Mouse (Mus musculus) layer of hippocampus, adult 2 months (tissue): ENCODE measurements around the gene Olfr681. TPM values are rescaled to one million over a fixed set of nuclear protein-coding genes. Genes with fewer than 3 reads are reported as not detected.
"Not testable (repeated sequence)": the region's sequence is repeated elsewhere in the genome, so short reads cannot be mapped to it uniquely, and the experiment has no call there.

ENCODE experiments used
- DNase-seq, 2 experiments: peaks; one replicate each; pipeline ENCODE4 v3.0.0; 2022; ENCODE audit warnings: low spot score in 2 of 2
- H3K27ac ChIP-seq: fragments of 200-600 bp; 2 replicates; pipeline ENCODE4 v1.8.1; 2022
- H3K4me3 ChIP-seq: fragments of 200-600 bp; 2 replicates; pipeline ENCODE4 v1.8.1; 2022; ENCODE audit warnings: mild to moderate bottlenecking
- CTCF ChIP-seq: fragments of 200-600 bp; conservative IDR thresholded peaks from 2 replicates; pipeline ENCODE4 v1.8.1; 2022; ENCODE audit warnings: antibody characterized with exemption, mild to moderate bottlenecking, moderate library complexity
- long read RNA-seq, 2 experiments: library from polyadenylated mRNA; stranded (forward); transcript quantifications; one replicate each; pipeline ENCODE4 v2.0.0; 2021; ENCODE audit warnings: borderline mapping rate in 2 of 2
- total RNA-seq, 2 experiments: library from RNA; stranded (reverse); gene quantifications; 2 replicates each; pipeline ENCODE4 v1.2.3; 2021

Gene Olfr681
- total RNA-seq: not detected
- long read RNA-seq, experiment 1: 0 reads
- long read RNA-seq, experiment 2: 0 reads

GRCm38 (mm10) chr7:105116536-105116935 is at the start of gene Olfr681:
Olfr681 (plus strand) TSS chr7:105116836.
- Histone ChIP-seq H3K27ac (no peak within 1 kb of the TSS), H3K4me3 (no peak within 1 kb of the TSS)
- no peak for DNase-seq
- TF ChIP-seq CTCF: no peak

GRCm38 (mm10) chr7:105080905-105081304 is 35.7 kb upstream of the Olfr681 start, which contains the start of gene Olfr679:
Olfr679 (plus strand) TSS chr7:105081205.
- TF ChIP-seq CTCF: no peak
- no peak within 1 kb of the TSS for H3K4me3 ChIP-seq
- DNase-seq: no peak
- H3K27ac ChIP-seq: no peak within 1 kb of the TSS

- H3K4me3 ChIP-seq, H3K27ac ChIP-seq, DNase-seq: not testable (repeated sequence)
Measured at GRCm38 (mm10) chr7:105092717-105093116, 23.9 kb upstream of the Olfr681 start, which contains the start of gene Olfr680-ps1. Olfr680-ps1 (minus strand) TSS chr7:105092817.

- Histone ChIP-seq H3K4me3 (no peak overlapping the region), H3K27ac (no peak overlapping the region)
- no peak for TF ChIP-seq CTCF
- DNase-seq: no peak
Measured at GRCm38 (mm10) chr7:105141275-105141674, 24.6 kb downstream of the Olfr681 start.

- H3K4me3 ChIP-seq: no peak within 1 kb of the TSS
- no peak for TF ChIP-seq CTCF
- no peak within 1 kb of the TSS for H3K27ac ChIP-seq
- no peak for DNase-seq
Measured at GRCm38 (mm10) chr7:105146912-105147311, 30.3 kb downstream of the Olfr681 start, which contains the start of gene Olfr683. Olfr683 (minus strand) TSS chr7:105147012.

- Histone ChIP-seq H3K27ac (no peak within 1 kb of the TSS), H3K4me3 (no peak within 1 kb of the TSS)
- no peak for DNase-seq
- no peak for TF ChIP-seq CTCF
Measured at GRCm38 (mm10) chr7:105163553-105163952, 46.9 kb downstream of the Olfr681 start, which contains the start of gene Olfr684. Olfr684 (minus strand) TSS chr7:105163653.

GRCm38 (mm10) chr7:105170773-105171172 is 54.1 kb downstream of the Olfr681 start:
- peak; percentile 90 for TF ChIP-seq CTCF
- DNase-seq: peak; percentile 49 to 51
- Histone ChIP-seq H3K27ac (no peak overlapping the region), H3K4me3 (no peak overlapping the region)

Other genes with a start within 250 kb of the Olfr681 start
- not detected for gene Olfr665, start 238.8 kb upstream of the Olfr681 start, total RNA-seq
- not detected for gene Olfr666, start 220.9 kb upstream of the Olfr681 start, total RNA-seq
- not detected for gene Olfr667, start 195.4 kb upstream of the Olfr681 start, total RNA-seq
- gene Olfr668, start 188.8 kb upstream of the Olfr681 start, total RNA-seq: not detected
- gene Olfr669, start 182.6 kb upstream of the Olfr681 start, total RNA-seq: not detected
- gene Olfr670, start 154.2 kb upstream of the Olfr681 start, total RNA-seq: not detected
- not detected for gene Olfr671, start 137.7 kb upstream of the Olfr681 start, total RNA-seq
- gene Olfr672, start 114.8 kb upstream of the Olfr681 start, total RNA-seq: not detected
- not detected for gene Olfr675, start 88.4 kb upstream of the Olfr681 start, total RNA-seq
- not detected for gene Olfr676, start 84.1 kb upstream of the Olfr681 start, total RNA-seq
- gene Olfr677, start 65.5 kb upstream of the Olfr681 start, total RNA-seq: not detected
- gene Olfr678, start 52.4 kb upstream of the Olfr681 start, total RNA-seq: not detected
- not detected for gene Olfr679, start 35.6 kb upstream of the Olfr681 start, total RNA-seq
- gene Olfr680-ps1, start 24.0 kb upstream of the Olfr681 start, total RNA-seq: not detected
- gene Olfr683, start 30.2 kb downstream of the Olfr681 start, total RNA-seq: under 1 TPM in 1 of 2 experiments, not detected in 1; 0.25 TPM
- gene Olfr684, start 46.8 kb downstream of the Olfr681 start, total RNA-seq: not detected
- gene Olfr685, start 69.2 kb downstream of the Olfr681 start, total RNA-seq: not detected
- gene Olfr686, start 90.6 kb downstream of the Olfr681 start, total RNA-seq: not detected
- not detected for gene Olfr688, start 171.3 kb downstream of the Olfr681 start, total RNA-seq
- not detected for gene Olfr689, start 194.3 kb downstream of the Olfr681 start, total RNA-seq
- gene Olfr690, start 217.3 kb downstream of the Olfr681 start, total RNA-seq: 1 to 10 TPM in 1 of 2 experiments, under 1 TPM in 1; 0.44 to 1.0 TPM
- under 1 TPM; 0.61 to 0.74 TPM for gene Olfr691, start 225.4 kb downstream of the Olfr681 start, total RNA-seq